Mouse (Mus musculus): ENCODE data around the gene Cers5. TPM values are rescaled to one million over a fixed set of nuclear protein-coding genes. Genes with fewer than 3 reads are reported as not detected.

Cers5 gene
- polyA plus RNA-seq, 1 experiment from 2014 or later, result 32.3 TPM

GRCm38 (mm10) chr15:99796735-99797134, 24.1 kb upstream of the Cers5 start:
- Histone ChIP-seq H3K4me2 (no peak overlapping the region), H3K27ac (ENCODE audit: low read depth, low read length) (no peak overlapping the region), H3K9me3 (ENCODE audit: control insufficient read depth, low read length) (no peaks in the 10 kb centered on the region), H3K27me3 (replicated peaks; ENCODE audit: control insufficient read depth, insufficient read depth, low read length) (no peaks in the 10 kb centered on the region), H3K36me3 (ENCODE audit: control insufficient read depth, insufficient read depth, low read length) (peaks cover 19% of the 10 kb centered on the region; the same call in 1 of the 2 replicates), H3K9ac (ENCODE audit: low read depth, low read length) (no peak overlapping the region), H3K4me3 (ENCODE audit: low read depth, low read length) (no peak overlapping the region), H3K4me1 (replicated peaks; ENCODE audit: control insufficient read depth, insufficient read depth, low read length) (no peaks in the 10 kb centered on the region)
- 90% methylated on average over 9 of the region's 9 CpGs for WGBS
- ATAC-seq (replicated peaks; ENCODE audit: low FRiP score), result no peak
- DNase-seq (ENCODE audit: low spot score), result no peak

- WGBS, result 80% methylated on average over 3 of the region's 3 CpGs
- no peak overlapping the region for H3K4me3 ChIP-seq (ENCODE audit: low read depth, low read length)
- no peaks in the 10 kb centered on the region for H3K9me3 ChIP-seq (ENCODE audit: control insufficient read depth, low read length)
- no peak overlapping the region for H3K4me2 ChIP-seq
- H3K27ac ChIP-seq (ENCODE audit: low read depth, low read length), result no peak overlapping the region
- no peak for ATAC-seq (replicated peaks; ENCODE audit: low FRiP score)
- H3K4me1 ChIP-seq (replicated peaks; ENCODE audit: control insufficient read depth, insufficient read depth, low read length), result no peaks in the 10 kb centered on the region
- H3K27me3 ChIP-seq (replicated peaks; ENCODE audit: control insufficient read depth, insufficient read depth, low read length), result no peaks in the 10 kb centered on the region
- no peak overlapping the region for H3K9ac ChIP-seq (ENCODE audit: low read depth, low read length)
- DNase-seq (ENCODE audit: low spot score), result no peak
- peaks cover 22% of the 10 kb centered on the region; the same call in 1 of the 2 replicates for H3K36me3 ChIP-seq (ENCODE audit: control insufficient read depth, insufficient read depth, low read length)
Measured at GRCm38 (mm10) chr15:99796066-99796465, 23.4 kb upstream of the Cers5 start.

GRCm38 (mm10) chr15:99792221-99792815, 19.6 kb upstream of the Cers5 start:
- 82% methylated on average over 16 of the region's 16 CpGs for WGBS
- DNase-seq (ENCODE audit: low spot score) (no peak), ATAC-seq (replicated peaks; ENCODE audit: low FRiP score) (no peak)
- no peaks in the 10 kb centered on the region for H3K9me3 ChIP-seq (ENCODE audit: control insufficient read depth, low read length)
- no peak overlapping the region for H3K9ac ChIP-seq (ENCODE audit: low read depth, low read length)
- peaks cover 19% of the 10 kb centered on the region; the same call in 1 of the 2 replicates for H3K36me3 ChIP-seq (ENCODE audit: control insufficient read depth, insufficient read depth, low read length)
- H3K27ac ChIP-seq (ENCODE audit: low read depth, low read length), result no peak overlapping the region
- no peaks in the 10 kb centered on the region for H3K4me1 ChIP-seq (replicated peaks; ENCODE audit: control insufficient read depth, insufficient read depth, low read length)
- no peaks in the 10 kb centered on the region for H3K27me3 ChIP-seq (replicated peaks; ENCODE audit: control insufficient read depth, insufficient read depth, low read length)
- H3K4me2 ChIP-seq, result no peak overlapping the region
- H3K4me3 ChIP-seq (ENCODE audit: low read depth, low read length), result no peak overlapping the region

- no peaks in the 10 kb centered on the region for H3K4me1 ChIP-seq (replicated peaks; ENCODE audit: control insufficient read depth, insufficient read depth, low read length)
- H3K36me3 ChIP-seq (ENCODE audit: control insufficient read depth, insufficient read depth, low read length), result peaks cover 15% of the 10 kb centered on the region; the same call in 1 of the 2 replicates
- no peak for DNase-seq (ENCODE audit: low spot score)
- H3K4me3 ChIP-seq (ENCODE audit: low read depth, low read length), result no peak overlapping the region
- ATAC-seq (replicated peaks; ENCODE audit: low FRiP score), result no peak
- no peak overlapping the region for H3K27ac ChIP-seq (ENCODE audit: low read depth, low read length)
- no peaks in the 10 kb centered on the region for H3K9me3 ChIP-seq (ENCODE audit: control insufficient read depth, low read length)
- no peak overlapping the region for H3K4me2 ChIP-seq
- WGBS, result 74% methylated on average over 3 of the region's 3 CpGs
- no peaks in the 10 kb centered on the region for H3K27me3 ChIP-seq (replicated peaks; ENCODE audit: control insufficient read depth, insufficient read depth, low read length)
- no peak overlapping the region for H3K9ac ChIP-seq (ENCODE audit: low read depth, low read length)
Measured at GRCm38 (mm10) chr15:99791003-99791402, 18.3 kb upstream of the Cers5 start.

GRCm38 (mm10) chr15:99790464-99790863, 17.8 kb upstream of the Cers5 start:
- Histone ChIP-seq H3K4me1 (replicated peaks; ENCODE audit: control insufficient read depth, insufficient read depth, low read length) (no peaks in the 10 kb centered on the region), H3K27me3 (replicated peaks; ENCODE audit: control insufficient read depth, insufficient read depth, low read length) (no peaks in the 10 kb centered on the region), H3K36me3 (ENCODE audit: control insufficient read depth, insufficient read depth, low read length) (peaks cover 15% of the 10 kb centered on the region; the same call in 1 of the 2 replicates), H3K4me2 (no peak overlapping the region), H3K27ac (ENCODE audit: low read depth, low read length) (no peak overlapping the region), H3K9ac (ENCODE audit: low read depth, low read length) (no peak overlapping the region), H3K4me3 (ENCODE audit: low read depth, low read length) (no peak overlapping the region), H3K9me3 (ENCODE audit: control insufficient read depth, low read length) (no peaks in the 10 kb centered on the region)
- 86% methylated on average over 6 of the region's 6 CpGs for WGBS
- ATAC-seq (replicated peaks; ENCODE audit: low FRiP score), result no peak
- no peak for DNase-seq (ENCODE audit: low spot score)

- Histone ChIP-seq H3K4me2 (no peak overlapping the region), H3K9me3 (ENCODE audit: control insufficient read depth, low read length) (no peaks in the 10 kb centered on the region), H3K9ac (ENCODE audit: low read depth, low read length) (no peak overlapping the region), H3K27me3 (replicated peaks; ENCODE audit: control insufficient read depth, insufficient read depth, low read length) (no peaks in the 10 kb centered on the region), H3K4me3 (ENCODE audit: low read depth, low read length) (no peak overlapping the region), H3K27ac (ENCODE audit: low read depth, low read length) (no peak overlapping the region), H3K36me3 (ENCODE audit: control insufficient read depth, insufficient read depth, low read length) (peaks cover 16% of the 10 kb centered on the region), H3K4me1 (replicated peaks; ENCODE audit: control insufficient read depth, insufficient read depth, low read length) (no peaks in the 10 kb centered on the region)
- DNase-seq (ENCODE audit: low spot score) (no peak), ATAC-seq (replicated peaks; ENCODE audit: low FRiP score) (no peak)
- WGBS, result 71% methylated on average over 9 of the region's 9 CpGs
Measured at GRCm38 (mm10) chr15:99787625-99788120, 15.0 kb upstream of the Cers5 start.

- Histone ChIP-seq H3K9me3 (ENCODE audit: control insufficient read depth, low read length) (no peaks in the 10 kb centered on the region), H3K27ac (ENCODE audit: low read depth, low read length) (no peak overlapping the region), H3K9ac (ENCODE audit: low read depth, low read length) (no peak overlapping the region), H3K4me2 (no peak overlapping the region), H3K4me3 (ENCODE audit: low read depth, low read length) (no peak overlapping the region), H3K27me3 (replicated peaks; ENCODE audit: control insufficient read depth, insufficient read depth, low read length) (no peaks in the 10 kb centered on the region), H3K4me1 (replicated peaks; ENCODE audit: control insufficient read depth, insufficient read depth, low read length) (no peaks in the 10 kb centered on the region), H3K36me3 (ENCODE audit: control insufficient read depth, insufficient read depth, low read length) (peaks cover 10% of the 10 kb centered on the region)
- WGBS, result 89% methylated on average over 16 of the region's 16 CpGs
- no peak for ATAC-seq (replicated peaks; ENCODE audit: low FRiP score)
- DNase-seq (ENCODE audit: low spot score), result no peak
Measured at GRCm38 (mm10) chr15:99778677-99779335, 6.1 kb upstream of the Cers5 start.

- 32% methylated on average over 7 of the region's 7 CpGs for WGBS
Measured at GRCm38 (mm10) chr15:99778148-99778547, 5.5 kb upstream of the Cers5 start.

GRCm38 (mm10) chr15:99772925-99773324, 240 bp upstream of the Cers5 start:
- Histone ChIP-seq H3K9me3 (ENCODE audit: control insufficient read depth, low read length) (no peaks in the 10 kb centered on the region), H3K36me3 (ENCODE audit: control insufficient read depth, insufficient read depth, low read length) (no peaks in the 10 kb centered on the region), H3K4me1 (replicated peaks; ENCODE audit: control insufficient read depth, insufficient read depth, low read length) (peaks cover 8% of the 10 kb centered on the region), H3K27ac (ENCODE audit: low read depth, low read length) (no peak overlapping the region; the same call in 1 of the 2 replicates), H3K4me3 (ENCODE audit: low read depth, low read length) (peak overlapping the region; percentile 60), H3K27me3 (replicated peaks; ENCODE audit: control insufficient read depth, insufficient read depth, low read length) (no peaks in the 10 kb centered on the region), H3K4me2 (no peak overlapping the region), H3K9ac (ENCODE audit: low read depth, low read length) (no peak overlapping the region)
- ATAC-seq (replicated peaks; ENCODE audit: low FRiP score) (no peak), DNase-seq (ENCODE audit: low spot score) (no peak)
- 54% methylated on average over 3 of the region's 3 CpGs for WGBS

More at GRCm38 (mm10) chr15:99778148-99778547, 5.5 kb upstream of the Cers5 start:
- DNase-seq (ENCODE audit: low spot score), result no peak
- Histone ChIP-seq H3K4me2 (no peak overlapping the region), H3K4me3 (ENCODE audit: low read depth, low read length) (no peak overlapping the region), H3K4me1 (replicated peaks; ENCODE audit: control insufficient read depth, insufficient read depth, low read length) (no peaks in the 10 kb centered on the region), H3K9ac (ENCODE audit: low read depth, low read length) (no peak overlapping the region), H3K36me3 (ENCODE audit: control insufficient read depth, insufficient read depth, low read length) (peaks cover 7% of the 10 kb centered on the region; the same call in 1 of the 2 replicates), H3K9me3 (ENCODE audit: control insufficient read depth, low read length) (no peaks in the 10 kb centered on the region), H3K27ac (ENCODE audit: low read depth, low read length) (no peak overlapping the region), H3K27me3 (replicated peaks; ENCODE audit: control insufficient read depth, insufficient read depth, low read length) (no peaks in the 10 kb centered on the region)
- ATAC-seq (replicated peaks; ENCODE audit: low FRiP score), result no peak
